Mouse (Mus musculus): ENCODE measurements around the gene Cdkl4. TPM values are rescaled to one million over a fixed set of nuclear protein-coding genes. Genes with fewer than 3 reads are reported as not detected.

The Cdkl4 gene
- polyA plus RNA-seq, 1 experiment from 2014 or later: 1.4 TPM

Other genes with a start within 250 kb of the Cdkl4 start
- gene Gm10190, start 204.3 kb downstream of the Cdkl4 start, polyA plus RNA-seq (2014; fragmentation: Nextera tagmentation; extraction: Ambion mirVana): 1.6 and 2.2 TPM in 2 replicates
- 8.4 and 9.1 TPM in 2 replicates for gene Sos1, start 97.4 kb downstream of the Cdkl4 start, polyA plus RNA-seq (2014; fragmentation: Nextera tagmentation; extraction: Ambion mirVana)
- 30.6 and 33.0 TPM in 2 replicates for gene Map4k3, start 150.7 kb upstream of the Cdkl4 start, polyA plus RNA-seq (2014; fragmentation: Nextera tagmentation; extraction: Ambion mirVana)